Mouse (Mus musculus): ENCODE measurements around the gene Apba2. TPM values are rescaled to one million over a fixed set of nuclear protein-coding genes. Genes with fewer than 3 reads are reported as not detected.

The Apba2 gene
- total RNA-seq (2014; fragmentation: Nextera tagmentation) = not detected in 2 replicates
- total RNA-seq (2017) = 0.11 TPM in 1 of 2 replicates, not detected in the other
- polyA plus RNA-seq (2012) = not detected in 2 replicates

GRCm38 (mm10) chr7:64501536-64502270, at the start of gene Apba2:
Gene Apba2 (plus strand): TSS chr7:64501706.
- Histone ChIP-seq H3K27me3 (ENCODE audit: insufficient read depth, low read length) (no peaks in the 10 kb centered on the region), H3K4me1 (ENCODE audit: insufficient read depth, low read depth, low read length) (no peaks in the 10 kb centered on the region), H3K4me3 (ENCODE audit: low read depth, low read length) (no peak within 1 kb of the TSS; the same call in 1 of the 2 replicates), H3K36me3 (replicated peaks) (no peaks in the 10 kb centered on the region), H3K9me3 (replicated peaks) (peaks cover 76% of the 10 kb centered on the region)
- TF ChIP-seq GATA1 (IDR thresholded peaks at IDR 0.05; ENCODE audit: borderline replicate concordance, low read length) (no peak), TAL1 (conservative IDR thresholded peaks at IDR 0.05; ENCODE audit: low read depth, low read length) (no peak), POLR2AphosphoS5 (IDR thresholded peaks at IDR 0.05; ENCODE audit: insufficient replicate concordance, low read depth, low read length) (no peak), GATA2 (IDR thresholded peaks at IDR 0.05; ENCODE audit: borderline replicate concordance, low read depth, low read length) (no peak), CTCF (IDR thresholded peaks at IDR 0.05; ENCODE audit: low read depth, low read length) (no peak)
- DNase-seq (ENCODE audit: low spot score) (no peak), ATAC-seq (ENCODE audit: extremely low read depth, insufficient number of reproducible peaks, low FRiP score, poor library complexity, severe bottlenecking) (no peak)

DNA sequence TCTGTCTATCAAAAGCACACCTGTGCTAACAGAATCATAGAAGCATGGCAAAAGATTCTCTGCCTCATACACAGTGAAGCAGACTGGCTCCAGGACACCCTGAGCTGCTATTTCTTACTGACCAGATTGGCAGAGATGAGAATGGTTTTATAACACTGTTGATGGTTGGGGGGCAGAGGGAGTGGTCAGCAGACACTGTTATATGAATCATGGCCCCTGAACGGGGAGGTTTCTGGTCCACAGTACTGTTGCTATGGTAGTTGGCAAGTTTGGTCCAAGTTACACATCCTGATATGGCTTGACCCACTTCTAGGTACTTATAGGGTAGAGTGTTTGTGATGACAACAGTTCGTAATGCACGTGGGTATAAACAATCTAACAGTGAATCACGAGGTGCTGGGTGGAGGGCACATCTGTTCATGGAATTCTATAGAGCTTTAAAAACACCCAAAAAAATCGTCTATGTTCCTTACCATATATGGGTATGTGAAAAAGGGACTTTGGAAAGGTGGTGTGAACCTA, 49.6 kb upstream of the Apba2 start:
- Histone ChIP-seq H3K9me3 (replicated peaks) (peaks cover 21% of the 10 kb centered on the region), H3K36me3 (replicated peaks) (no peaks in the 10 kb centered on the region), H3K27me3 (ENCODE audit: insufficient read depth, low read length) (no peaks in the 10 kb centered on the region), H3K4me1 (ENCODE audit: insufficient read depth, low read depth, low read length) (no peaks in the 10 kb centered on the region), H3K4me3 (ENCODE audit: low read depth, low read length) (no peak overlapping the region)
- DNase-seq (ENCODE audit: low spot score) = no peak
- ATAC-seq (ENCODE audit: extremely low read depth, insufficient number of reproducible peaks, low FRiP score, poor library complexity, severe bottlenecking) = no peak
- TF ChIP-seq CTCF (IDR thresholded peaks at IDR 0.05; ENCODE audit: low read depth, low read length) = no peak

DNA sequence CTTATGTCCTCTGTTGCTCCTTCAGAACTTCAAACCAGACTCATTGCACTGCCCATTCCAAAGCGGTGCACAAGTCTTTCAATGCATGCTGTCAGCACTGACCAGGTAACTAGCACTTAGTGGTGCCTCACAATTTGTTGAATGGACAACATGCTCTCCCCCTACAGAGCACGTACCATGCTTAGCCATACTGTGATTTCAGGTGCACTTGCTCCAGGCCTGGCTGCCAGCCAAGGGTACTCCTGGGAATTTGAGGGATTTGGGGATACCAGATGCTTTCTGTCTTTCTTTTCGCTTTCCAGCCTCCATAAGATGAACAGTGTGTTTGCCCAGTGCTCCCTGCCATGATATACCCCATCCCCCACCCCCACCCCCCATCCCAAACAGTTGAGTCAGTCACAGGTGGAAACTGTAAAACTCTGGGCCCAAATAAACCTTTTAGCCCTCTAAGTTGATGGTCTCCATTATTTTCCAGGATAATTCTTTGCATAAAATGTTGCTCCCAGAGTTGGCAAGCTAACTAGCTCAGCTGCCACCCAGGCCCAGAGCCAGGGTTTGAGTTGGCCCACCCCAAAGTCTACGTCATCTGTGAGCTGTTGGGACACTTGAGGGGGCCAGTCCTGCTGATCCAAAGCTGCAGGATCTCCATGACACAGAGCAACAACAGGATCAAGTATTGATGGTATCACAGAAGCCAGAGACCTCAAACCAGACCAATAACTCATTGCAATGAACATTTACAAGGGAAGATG, 48.9 kb upstream of the Apba2 start:
- DNase-seq (ENCODE audit: low spot score) (no peak), ATAC-seq (ENCODE audit: extremely low read depth, insufficient number of reproducible peaks, low FRiP score, poor library complexity, severe bottlenecking) (no peak)
- Histone ChIP-seq H3K4me1 (ENCODE audit: insufficient read depth, low read depth, low read length) (no peaks in the 10 kb centered on the region), H3K27me3 (ENCODE audit: insufficient read depth, low read length) (no peaks in the 10 kb centered on the region), H3K36me3 (replicated peaks) (no peaks in the 10 kb centered on the region), H3K4me3 (ENCODE audit: low read depth, low read length) (no peak overlapping the region), H3K9me3 (replicated peaks) (peaks cover 17% of the 10 kb centered on the region)
- TF ChIP-seq TAL1 (conservative IDR thresholded peaks at IDR 0.05; ENCODE audit: low read depth, low read length) (no peak), GATA2 (IDR thresholded peaks at IDR 0.05; ENCODE audit: borderline replicate concordance, low read depth, low read length) (no peak), GATA1 (IDR thresholded peaks at IDR 0.05; ENCODE audit: borderline replicate concordance, low read length) (no peak), POLR2AphosphoS5 (IDR thresholded peaks at IDR 0.05; ENCODE audit: insufficient replicate concordance, low read depth, low read length) (no peak), CTCF (IDR thresholded peaks at IDR 0.05; ENCODE audit: low read depth, low read length) (no peak)

DNA sequence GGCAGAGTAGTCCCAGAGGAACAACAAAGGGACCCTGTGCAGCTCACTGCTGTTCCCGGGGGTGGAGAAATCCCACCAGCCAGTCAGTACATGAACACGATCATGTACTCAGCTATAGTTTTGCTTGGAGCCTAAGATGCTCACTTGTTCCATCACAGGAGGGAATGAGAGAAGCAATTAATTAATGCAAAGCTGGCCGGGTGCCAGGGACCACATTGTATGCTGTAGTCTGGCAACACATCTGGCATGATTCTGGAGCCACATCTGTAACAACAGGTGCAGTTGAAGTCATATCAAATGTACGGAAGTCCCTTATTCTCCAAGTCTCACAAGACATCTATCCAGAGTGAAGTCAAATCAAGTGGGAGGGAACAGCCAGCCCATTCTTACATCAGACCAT, 45.3 kb upstream of the Apba2 start:
- no peaks in the 10 kb centered on the region for H3K36me3 ChIP-seq (replicated peaks)
- H3K27me3 ChIP-seq (ENCODE audit: insufficient read depth, low read length) = no peaks in the 10 kb centered on the region
- DNase-seq (ENCODE audit: low spot score) (no peak), ATAC-seq (ENCODE audit: extremely low read depth, insufficient number of reproducible peaks, low FRiP score, poor library complexity, severe bottlenecking) (no peak)
- TF ChIP-seq GATA2 (IDR thresholded peaks at IDR 0.05; ENCODE audit: borderline replicate concordance, low read depth, low read length) (no peak), TAL1 (conservative IDR thresholded peaks at IDR 0.05; ENCODE audit: low read depth, low read length) (no peak), POLR2AphosphoS5 (IDR thresholded peaks at IDR 0.05; ENCODE audit: insufficient replicate concordance, low read depth, low read length) (no peak), CTCF (IDR thresholded peaks at IDR 0.05; ENCODE audit: low read depth, low read length) (no peak), GATA1 (IDR thresholded peaks at IDR 0.05; ENCODE audit: borderline replicate concordance, low read length) (no peak)
- H3K4me1 ChIP-seq (ENCODE audit: insufficient read depth, low read depth, low read length) = no peaks in the 10 kb centered on the region
- no peak overlapping the region for H3K4me3 ChIP-seq (ENCODE audit: low read depth, low read length)
- H3K9me3 ChIP-seq (replicated peaks) = peaks cover 12% of the 10 kb centered on the region

DNA sequence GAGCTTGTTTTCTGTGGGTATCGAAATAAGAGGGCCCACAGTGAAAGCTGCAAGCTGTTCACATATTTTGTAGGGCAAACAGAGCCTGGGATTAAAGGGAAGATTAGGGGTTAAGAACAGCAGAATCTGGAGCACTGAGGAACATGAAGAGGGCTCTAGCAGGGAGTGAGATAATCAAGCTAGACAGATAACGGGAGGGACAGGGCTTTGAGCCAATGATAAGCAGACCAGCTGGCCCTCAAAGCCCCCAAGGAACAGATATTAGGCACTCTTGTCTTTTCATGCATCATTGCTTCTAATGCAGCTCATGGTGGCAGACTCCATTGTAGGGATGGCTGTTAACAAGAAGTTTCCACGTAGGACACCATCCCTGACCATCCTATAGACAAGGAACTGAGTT, 44.8 kb upstream of the Apba2 start:
- H3K4me3 ChIP-seq (ENCODE audit: low read depth, low read length) = no peak overlapping the region
- no peaks in the 10 kb centered on the region for H3K4me1 ChIP-seq (ENCODE audit: insufficient read depth, low read depth, low read length)
- TF ChIP-seq GATA1 (IDR thresholded peaks at IDR 0.05; ENCODE audit: borderline replicate concordance, low read length) (no peak), GATA2 (IDR thresholded peaks at IDR 0.05; ENCODE audit: borderline replicate concordance, low read depth, low read length) (no peak), TAL1 (conservative IDR thresholded peaks at IDR 0.05; ENCODE audit: low read depth, low read length) (no peak), CTCF (IDR thresholded peaks at IDR 0.05; ENCODE audit: low read depth, low read length) (no peak), POLR2AphosphoS5 (IDR thresholded peaks at IDR 0.05; ENCODE audit: insufficient replicate concordance, low read depth, low read length) (no peak)
- no peaks in the 10 kb centered on the region for H3K36me3 ChIP-seq (replicated peaks)
- H3K9me3 ChIP-seq (replicated peaks) = peaks cover 8% of the 10 kb centered on the region
- no peaks in the 10 kb centered on the region for H3K27me3 ChIP-seq (ENCODE audit: insufficient read depth, low read length)
- ATAC-seq (ENCODE audit: extremely low read depth, insufficient number of reproducible peaks, low FRiP score, poor library complexity, severe bottlenecking) (no peak), DNase-seq (ENCODE audit: low spot score) (no peak)

DNA sequence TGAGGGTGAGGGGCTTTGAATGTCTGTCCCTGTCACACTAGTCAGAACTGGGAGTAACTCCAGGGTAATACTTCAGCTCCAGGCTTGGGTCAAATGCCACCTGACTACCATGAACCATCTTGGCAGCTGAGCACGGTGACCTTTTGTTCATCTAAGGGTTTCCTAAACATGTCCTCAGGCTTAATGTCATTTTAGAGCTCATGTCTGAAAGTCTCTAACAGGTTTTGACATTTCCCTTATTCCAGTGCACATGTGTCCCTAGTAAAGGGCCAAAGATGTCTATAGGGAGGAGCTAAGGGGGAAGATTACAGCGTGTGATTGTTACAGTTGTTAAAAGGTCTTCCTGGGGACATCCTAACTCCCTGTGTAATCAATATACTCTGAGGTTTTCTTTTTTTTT, 43.7 kb upstream of the Apba2 start:
- Histone ChIP-seq H3K4me3 (ENCODE audit: low read depth, low read length) (no peak overlapping the region), H3K27me3 (ENCODE audit: insufficient read depth, low read length) (no peaks in the 10 kb centered on the region), H3K36me3 (replicated peaks) (no peaks in the 10 kb centered on the region), H3K9me3 (replicated peaks) (peaks cover 10% of the 10 kb centered on the region; the same call in 1 of the 2 replicates), H3K4me1 (ENCODE audit: insufficient read depth, low read depth, low read length) (no peaks in the 10 kb centered on the region)
- TF ChIP-seq POLR2AphosphoS5 (IDR thresholded peaks at IDR 0.05; ENCODE audit: insufficient replicate concordance, low read depth, low read length) (no peak), TAL1 (conservative IDR thresholded peaks at IDR 0.05; ENCODE audit: low read depth, low read length) (no peak)
- ATAC-seq (ENCODE audit: extremely low read depth, insufficient number of reproducible peaks, low FRiP score, poor library complexity, severe bottlenecking) = no peak
- DNase-seq (ENCODE audit: low spot score) = no peak

Measured in G1E (cell line).